Mouse (Mus musculus) olfactory bulb, adult 2 months (tissue): ENCODE measurements around the gene Olfr1411. TPM values are rescaled to one million over a fixed set of nuclear protein-coding genes. Genes with fewer than 3 reads are reported as not detected.

Experiments used
- H3K27ac ChIP-seq: fragments of 200-500 bp; 2 replicates; pipeline ENCODE4 v1.5.1; 2012; ENCODE audit warnings: low read depth, low read length; ENCODE audit not compliant: insufficient read depth
- H3K4me1 ChIP-seq: fragments of 200-500 bp; 2 replicates; pipeline ENCODE4 v1.6.1; 2012; ENCODE audit warnings: low read length; ENCODE audit not compliant: control insufficient read depth, insufficient read depth
- H3K4me3 ChIP-seq: fragments of 200-500 bp; 2 replicates; pipeline ENCODE4 v1.5.1; 2012; ENCODE audit warnings: mild to moderate bottlenecking, low read depth, low read length, moderate library complexity; ENCODE audit not compliant: insufficient read depth
- CTCF ChIP-seq: fragments of 200-500 bp; IDR thresholded peaks from 2 replicates; pipeline ENCODE4 v1.5.1; 2012; ENCODE audit warnings: low read depth, mild to moderate bottlenecking, low read length, moderate library complexity; ENCODE audit not compliant: insufficient read depth
- POLR2A ChIP-seq: fragments of 200-500 bp; IDR thresholded peaks from 2 replicates; pipeline ENCODE4 v1.6.1; 2012; ENCODE audit warnings: mild to moderate bottlenecking, low read depth, low read length, moderate library complexity; ENCODE audit not compliant: insufficient read depth
- WGBS: fragments of 180-500 bp; shearing (Covaris S2); methylation state at CpG from one replicate; pipeline ENCODE4 v1.1.7; 2018; 5-methylcytosine and 5-hydroxymethylcytosine counted together
- polyA plus RNA-seq: library from polyadenylated mRNA; stranded (reverse); fragments of >200 nt; gene quantifications from 2 replicates; pipeline ENCODE4 v1.2.4, GENCODE M21; 2012; ENCODE audit warnings: low replicate concordance; ENCODE audit not compliant: missing spikeins, insufficient read depth, insufficient read length

The Olfr1411 gene
- not detected in 2 replicates for polyA plus RNA-seq

- no peak for TF ChIP-seq CTCF
- TF ChIP-seq POLR2A: no peak
- H3K27ac ChIP-seq: no peak within 1 kb of the TSS
- H3K4me3 ChIP-seq: no peak within 1 kb of the TSS
- no peaks in the 10 kb centered on the region for H3K4me1 ChIP-seq
Observed at GRCm38 (mm10) chr1:92594111-92594510, at the start of gene Olfr1411. TSS of gene Olfr1411 (plus strand) at chr1:92594411.

- no peak overlapping the region for H3K4me3 ChIP-seq
- TF ChIP-seq CTCF: no peak
- TF ChIP-seq POLR2A: no peak
- no peaks in the 10 kb centered on the region for H3K4me1 ChIP-seq
- WGBS: 66% methylated on average over 2 of the region's 2 CpGs
- H3K27ac ChIP-seq: no peak overlapping the region
Observed at GRCm38 (mm10) chr1:92545929-92546328, 48.3 kb upstream of the Olfr1411 start.

DNA sequence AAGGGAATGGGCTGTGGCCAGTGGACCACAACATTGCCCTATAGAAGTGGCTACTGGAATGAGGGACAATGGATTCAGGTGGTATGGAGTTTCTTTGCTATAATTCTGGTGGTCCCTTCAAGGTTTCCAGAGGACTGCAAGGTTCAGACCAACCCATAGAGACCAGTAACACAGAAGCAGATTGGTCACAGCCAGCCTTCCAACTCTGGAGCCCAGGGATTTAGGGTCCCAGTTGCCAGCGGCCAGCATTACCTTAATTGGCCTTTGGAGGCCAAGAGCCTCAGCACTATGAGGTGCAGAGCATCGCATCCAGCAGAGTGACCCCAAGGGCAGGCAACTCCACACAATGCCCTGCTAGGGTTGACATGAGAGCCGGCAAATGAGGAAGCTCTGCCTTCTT is 23.2 kb upstream of the Olfr1411 start, which contains the start of gene Olfr1413:
Gene Olfr1413 (plus strand): TSS at position 301 of the 400 bp plus-strand sequence.
- WGBS: 77% methylated on average over 3 of the region's 3 CpGs

GRCm38 (mm10) chr1:92585479-92585878 is 8.7 kb upstream of the Olfr1411 start, which contains the start of gene Olfr1412:
TSS of gene Olfr1412 (plus strand) at chr1:92585779.
- Histone ChIP-seq H3K27ac (no peak within 1 kb of the TSS), H3K4me3 (no peak within 1 kb of the TSS), H3K4me1 (no peaks in the 10 kb centered on the region)
- TF ChIP-seq CTCF (no peak), POLR2A (no peak)
- WGBS: 83% methylated on average over 2 of the region's 2 CpGs

More for the DNA sequence above, 23.2 kb upstream of the Olfr1411 start, which contains the start of gene Olfr1413:
- no peak for TF ChIP-seq CTCF
- no peak for TF ChIP-seq POLR2A
- no peaks in the 10 kb centered on the region for H3K4me1 ChIP-seq
- no peak within 1 kb of the TSS for H3K4me3 ChIP-seq
- H3K27ac ChIP-seq: no peak within 1 kb of the TSS

DNA sequence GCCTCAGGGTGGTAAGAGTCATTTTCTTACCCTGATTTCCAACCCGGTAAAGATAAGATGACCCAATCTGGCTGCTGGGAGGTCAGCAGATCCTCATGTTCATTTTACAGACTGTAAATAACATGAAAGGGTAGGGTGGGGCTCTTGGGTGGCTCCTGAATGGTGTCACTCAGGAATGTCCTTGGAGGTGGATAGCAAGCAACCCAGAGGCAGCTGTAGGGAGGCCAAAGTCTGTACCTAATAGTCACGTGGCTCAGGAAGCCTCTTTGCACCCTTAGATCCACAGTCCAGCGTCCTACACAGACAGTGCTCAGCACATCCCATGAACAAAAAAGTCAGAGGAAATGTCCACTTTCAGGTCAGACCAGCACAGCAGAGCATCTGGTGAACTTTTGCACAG is 1.8 kb downstream of the Olfr1411 start:
- no peak overlapping the region for H3K27ac ChIP-seq
- no peak for TF ChIP-seq POLR2A
- TF ChIP-seq CTCF: no peak
- no peak overlapping the region for H3K4me3 ChIP-seq
- 92% methylated on average over 3 of the region's 3 CpGs for WGBS
- H3K4me1 ChIP-seq: no peaks in the 10 kb centered on the region

GRCm38 (mm10) chr1:92605482-92605881 is 11.3 kb downstream of the Olfr1411 start, which contains the start of gene Olfr1410:
TSS of gene Olfr1410 (plus strand) at chr1:92605782.
- no peaks in the 10 kb centered on the region for H3K4me1 ChIP-seq
- WGBS: 93% methylated on average over 1 of the region's 1 CpGs
- TF ChIP-seq POLR2A: no peak
- no peak for TF ChIP-seq CTCF

GRCm38 (mm10) chr1:92607711-92608110 is 13.5 kb downstream of the Olfr1411 start:
- WGBS: 81% methylated on average over 4 of the region's 4 CpGs
- Histone ChIP-seq H3K4me3 (no peak overlapping the region), H3K27ac (no peak overlapping the region), H3K4me1 (no peaks in the 10 kb centered on the region)
- no peak for TF ChIP-seq POLR2A
- TF ChIP-seq CTCF: no peak

More at GRCm38 (mm10) chr1:92605482-92605881, 11.3 kb downstream of the Olfr1411 start, which contains the start of gene Olfr1410:
- Histone ChIP-seq H3K27ac (no peak within 1 kb of the TSS), H3K4me3 (no peak within 1 kb of the TSS)

DNA sequence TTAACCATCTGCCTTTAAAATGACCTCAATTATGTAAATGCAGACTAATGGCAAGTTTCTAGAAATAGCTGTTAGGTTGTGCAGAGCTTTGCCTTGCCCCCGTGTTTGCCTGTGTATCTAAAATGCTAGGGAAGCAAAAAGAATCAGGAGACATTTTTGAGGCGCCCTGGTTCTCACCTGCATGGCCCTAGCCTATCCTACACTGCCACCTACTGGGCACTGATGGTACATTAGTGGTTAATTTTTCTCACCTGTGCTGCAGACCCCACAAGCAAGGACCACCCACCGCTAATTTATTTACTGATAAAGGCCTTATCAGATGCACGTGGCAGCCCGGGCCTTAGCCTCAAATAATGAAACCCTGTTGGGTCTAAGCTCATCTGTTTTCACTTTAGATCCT is 16.8 kb downstream of the Olfr1411 start:
- TF ChIP-seq POLR2A: no peak
- peak; percentile 36; the same call in 1 of the 2 replicates for TF ChIP-seq CTCF
- no peaks in the 10 kb centered on the region for H3K4me1 ChIP-seq
- H3K4me3 ChIP-seq: no peak overlapping the region
- WGBS: 5% methylated on average over 5 of the region's 5 CpGs
- H3K27ac ChIP-seq: no peak overlapping the region

GRCm38 (mm10) chr1:92613175-92613574 is 19.0 kb downstream of the Olfr1411 start:
- no peak overlapping the region for H3K27ac ChIP-seq
- H3K4me1 ChIP-seq: no peaks in the 10 kb centered on the region
- 37% methylated on average over 4 of the region's 4 CpGs for WGBS
- TF ChIP-seq CTCF: no peak
- no peak for TF ChIP-seq POLR2A
- H3K4me3 ChIP-seq: no peak overlapping the region
